Mouse (Mus musculus) megakaryocyte, embryonic 14.5 days (primary cell): ENCODE data around the gene Vmp1.

ENCODE experiments used
- FLI1 ChIP-seq: IDR thresholded peaks from 2 replicates; pipeline ENCODE4 v1.6.1; 2012; ENCODE audit warnings: low read length, inconsistent platforms, mixed read lengths
- GATA1 ChIP-seq: IDR thresholded peaks from 3 replicates; pipeline ENCODE4 v1.6.1; 2012; ENCODE audit warnings: mixed read lengths, low read length, inconsistent platforms, borderline replicate concordance

DNA sequence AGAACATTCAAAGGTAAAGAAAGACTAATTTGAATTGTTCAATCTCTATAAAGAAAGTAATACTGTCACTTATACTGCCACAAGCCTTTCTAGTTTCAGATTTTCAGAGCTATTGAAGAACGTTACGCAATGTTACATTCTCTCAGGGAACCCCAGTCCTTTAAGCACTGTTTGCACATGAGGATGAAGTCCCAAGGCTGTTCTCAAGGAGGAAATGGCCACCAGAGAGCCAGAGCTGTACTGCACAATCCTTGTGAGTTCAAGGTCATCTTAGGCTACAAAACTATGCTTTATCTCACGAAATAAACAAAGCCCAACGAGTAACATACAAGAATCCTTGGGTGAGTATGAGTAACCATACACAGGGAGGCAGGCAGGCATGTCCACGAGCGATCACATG is 49.2 kb downstream of the Vmp1 start:
- TF ChIP-seq GATA1 (no peak), FLI1 (no peak)
